Mouse (Mus musculus): ENCODE measurements at regions not wholly inside any gene's neighbourhood (a gene's known extent, or its start where the extent isn't known, plus 50 kb on each side); places are given as distances from the start of the nearest gene placed in this dataset.

- TF ChIP-seq POLR2AphosphoS2 (IDR thresholded peaks at IDR 0.05; ENCODE audit: low read length) (no peak), MXI1 (IDR thresholded peaks at IDR 0.05; ENCODE audit: low read depth, low read length) (no peak), ZKSCAN1 (IDR thresholded peaks at IDR 0.05; ENCODE audit: low read depth, low read length) (no peak), SMC3 (IDR thresholded peaks at IDR 0.05; ENCODE audit: low read depth, low read length) (no peak), MYC (IDR thresholded peaks at IDR 0.05; ENCODE audit: low read depth, low read length) (no peak), RAD21 (IDR thresholded peaks at IDR 0.05; ENCODE audit: low read depth, low read length) (no peak), NRF1 (IDR thresholded peaks at IDR 0.05; ENCODE audit: insufficient read depth, low read depth, low read length, poor library complexity, severe bottlenecking) (no peak), USF1 (IDR thresholded peaks at IDR 0.05; ENCODE audit: low read depth, low read length) (no peak), NELFE (IDR thresholded peaks at IDR 0.05; ENCODE audit: low read depth, low read length) (no peak), JUND (IDR thresholded peaks at IDR 0.05; ENCODE audit: low read depth, low read length) (no peak), TAL1 (IDR thresholded peaks at IDR 0.05; ENCODE audit: low read length) (no peak), CHD1 (IDR thresholded peaks at IDR 0.05; ENCODE audit: low read depth, low read length) (no peak), ELF1 (IDR thresholded peaks at IDR 0.05; ENCODE audit: low read depth, low read length) (no peak), KAT2A (conservative IDR thresholded peaks at IDR 0.05; ENCODE audit: low read depth, low read length) (no peak), E2F4 (IDR thresholded peaks at IDR 0.05; ENCODE audit: borderline replicate concordance, low read depth, low read length) (no peak)
- no peaks in the 10 kb centered on the region for H3K9me3 ChIP-seq (replicated peaks; ENCODE audit: insufficient read depth, low read length)
- no peaks in the 10 kb centered on the region for H3K36me3 ChIP-seq (ENCODE audit: control insufficient read depth in 1 of 2, insufficient read depth in 2 of 2, low read length in 2 of 2)
- no peaks in the 10 kb centered on the region for H3K79me2 ChIP-seq (ENCODE audit: control insufficient read depth, insufficient read depth, low read length, poor library complexity)
- DNase-seq (ENCODE audit: low read depth, low spot score), result no peak
- H3K27ac ChIP-seq (ENCODE audit: control insufficient read depth, low read depth, low read length), result no peak overlapping the region
- no peak overlapping the region for H3K4me3 ChIP-seq (ENCODE audit: control insufficient read depth in 1 of 2, insufficient read depth in 1 of 2, low read depth in 2 of 2, low read length in 2 of 2)
- no peaks in the 10 kb centered on the region for H3K27me3 ChIP-seq (ENCODE audit: control insufficient read depth in 1 of 2, insufficient read depth in 2 of 2, low read length in 2 of 2)
- no peaks in the 10 kb centered on the region for H3K4me1 ChIP-seq (ENCODE audit: control insufficient read depth in 1 of 2, insufficient read depth in 2 of 2, low read length in 2 of 2)
- no peak overlapping the region for H3K9ac ChIP-seq (ENCODE audit: control insufficient read depth, low read depth, low read length, poor library complexity, severe bottlenecking)
Observed at GRCm38 (mm10) chr8:90555415-90556078, 207.4 kb upstream of the Tox3 start.

GRCm38 (mm10) chr8:90547276-90547675 lies 199.1 kb upstream of the Tox3 start:
- Histone ChIP-seq H3K4me3 (ENCODE audit: control insufficient read depth in 1 of 2, insufficient read depth in 1 of 2, low read depth in 2 of 2, low read length in 2 of 2) (no peak overlapping the region), H3K27me3 (ENCODE audit: control insufficient read depth in 1 of 2, insufficient read depth in 2 of 2, low read length in 2 of 2) (no peaks in the 10 kb centered on the region), H3K4me1 (ENCODE audit: control insufficient read depth in 1 of 2, insufficient read depth in 2 of 2, low read length in 2 of 2) (no peaks in the 10 kb centered on the region), H3K9ac (ENCODE audit: control insufficient read depth, low read depth, low read length, poor library complexity, severe bottlenecking) (no peak overlapping the region), H3K9me3 (replicated peaks; ENCODE audit: insufficient read depth, low read length) (no peaks in the 10 kb centered on the region), H3K79me2 (ENCODE audit: control insufficient read depth, insufficient read depth, low read length, poor library complexity) (no peaks in the 10 kb centered on the region), H3K27ac (ENCODE audit: control insufficient read depth, low read depth, low read length) (no peak overlapping the region), H3K36me3 (ENCODE audit: control insufficient read depth in 1 of 2, insufficient read depth in 2 of 2, low read length in 2 of 2) (no peaks in the 10 kb centered on the region)
- no peak for DNase-seq (ENCODE audit: low read depth, low spot score)
- TF ChIP-seq NELFE (IDR thresholded peaks at IDR 0.05; ENCODE audit: low read depth, low read length) (no peak), UBTF (IDR thresholded peaks at IDR 0.05; ENCODE audit: borderline replicate concordance, insufficient read depth, low read depth, low read length) (no peak), USF1 (IDR thresholded peaks at IDR 0.05; ENCODE audit: low read depth, low read length) (no peak), GATA1 (IDR thresholded peaks at IDR 0.05; ENCODE audit: low read depth, low read length) (no peak), ZMIZ1 (IDR thresholded peaks at IDR 0.05; ENCODE audit: low read depth, low read length) (no peak), HCFC1 (IDR thresholded peaks at IDR 0.05; ENCODE audit: low read depth, low read length) (no peak), TAL1 (IDR thresholded peaks at IDR 0.05; ENCODE audit: low read length) (no peak), CHD1 (IDR thresholded peaks at IDR 0.05; ENCODE audit: low read depth, low read length) (no peak), MAZ (IDR thresholded peaks at IDR 0.05; ENCODE audit: low read depth, low read length) (no peak), ZKSCAN1 (IDR thresholded peaks at IDR 0.05; ENCODE audit: low read depth, low read length) (no peak), CTCF (IDR thresholded peaks at IDR 0.05 in 2 of 3, conservative IDR thresholded peaks at IDR 0.05 in 1 of 3; ENCODE audit: control insufficient read depth in 1 of 3, insufficient read depth in 1 of 3, low read depth in 2 of 3, low read length in 3 of 3, poor library complexity in 1 of 3, severe bottlenecking in 1 of 3) (no peak), RAD21 (IDR thresholded peaks at IDR 0.05; ENCODE audit: low read depth, low read length) (no peak), MAFK (IDR thresholded peaks at IDR 0.05; ENCODE audit: borderline replicate concordance, low read depth, low read length) (no peak), CHD2 (IDR thresholded peaks at IDR 0.05; ENCODE audit: low read length) (no peak), ZC3H11A (IDR thresholded peaks at IDR 0.05; ENCODE audit: low read depth, low read length) (no peak), ETS1 (IDR thresholded peaks at IDR 0.05; ENCODE audit: low read depth, low read length) (no peak), MAX (IDR thresholded peaks at IDR 0.05; ENCODE audit: low read length) (no peak), BHLHE40 (IDR thresholded peaks at IDR 0.05; ENCODE audit: borderline replicate concordance, low read depth, low read length) (no peak), NRF1 (IDR thresholded peaks at IDR 0.05; ENCODE audit: insufficient read depth, low read depth, low read length, poor library complexity, severe bottlenecking) (no peak), POLR2AphosphoS2 (IDR thresholded peaks at IDR 0.05; ENCODE audit: low read length) (no peak)
